Mouse (Mus musculus) layer of hippocampus, adult 9-11 months (tissue): ENCODE measurements at regions not wholly inside any gene's neighbourhood (a gene's known extent, or its start where the extent isn't known, plus 50 kb on each side); places are given as distances from the start of the nearest gene placed in this dataset.

Experiments used
- DNase-seq: peaks from one replicate; pipeline ENCODE4 v3.0.0; 2022

GRCm38 (mm10) chr12:90946528-90946918 lies 208.3 kb upstream of the Dio2 start:
- no peak for DNase-seq

GRCm38 (mm10) chr12:90945743-90946527 lies 207.7 kb upstream of the Dio2 start:
- no peak for DNase-seq

GRCm38 (mm10) chr12:90932684-90933083 lies 194.4 kb upstream of the Dio2 start:
- no peak for DNase-seq

GRCm38 (mm10) chr12:90932201-90932600 lies 194.0 kb upstream of the Dio2 start:
- DNase-seq = no peak

- no peak for DNase-seq
Observed at GRCm38 (mm10) chr12:90930091-90930715, 192.0 kb upstream of the Dio2 start.

- no peak for DNase-seq
Observed at GRCm38 (mm10) chr12:90923603-90924002, 185.4 kb upstream of the Dio2 start.

- DNase-seq = no peak
Observed at GRCm38 (mm10) chr12:90923148-90923547, 184.9 kb upstream of the Dio2 start.

- no peak for DNase-seq
Observed at GRCm38 (mm10) chr12:90921227-90921626, 183.0 kb upstream of the Dio2 start.

GRCm38 (mm10) chr12:90915929-90916713 lies 177.9 kb upstream of the Dio2 start:
- DNase-seq = peak; percentile 77

- DNase-seq = no peak
Observed at GRCm38 (mm10) chr12:90903991-90904390, 165.8 kb upstream of the Dio2 start.

GRCm38 (mm10) chr12:90893655-90894370 lies 155.6 kb upstream of the Dio2 start:
- no peak for DNase-seq

- DNase-seq = no peak
Observed at GRCm38 (mm10) chr12:90876230-90877005, 138.2 kb upstream of the Dio2 start.

GRCm38 (mm10) chr12:90874840-90875239 lies 136.6 kb upstream of the Dio2 start:
- DNase-seq = no peak

- DNase-seq = no peak
Observed at GRCm38 (mm10) chr12:90873959-90874358, 135.7 kb upstream of the Dio2 start.

- no peak for DNase-seq
Observed at GRCm38 (mm10) chr12:90866597-90866996, 128.4 kb upstream of the Dio2 start.

GRCm38 (mm10) chr12:90862632-90863031 lies 124.4 kb upstream of the Dio2 start:
- DNase-seq = no peak

GRCm38 (mm10) chr12:90857746-90858145 lies 119.5 kb upstream of the Dio2 start:
- no peak for DNase-seq

- DNase-seq = no peak
Observed at GRCm38 (mm10) chr12:90810666-90811065, 72.4 kb upstream of the Dio2 start.

- no peak for DNase-seq
Observed at GRCm38 (mm10) chr12:90790562-90790961, 52.3 kb upstream of the Dio2 start.
